Mouse (Mus musculus) induced T-regulatory cell, adult 2 months (primary cell): Measurements from ENCODE around the gene Ctrc.

ENCODE experiments used
- DNase-seq: peaks from one replicate; pipeline ENCODE4 v3.0.0-alpha.2; 2012; ENCODE audit warnings: low read depth

The Ctrc gene

DNA sequence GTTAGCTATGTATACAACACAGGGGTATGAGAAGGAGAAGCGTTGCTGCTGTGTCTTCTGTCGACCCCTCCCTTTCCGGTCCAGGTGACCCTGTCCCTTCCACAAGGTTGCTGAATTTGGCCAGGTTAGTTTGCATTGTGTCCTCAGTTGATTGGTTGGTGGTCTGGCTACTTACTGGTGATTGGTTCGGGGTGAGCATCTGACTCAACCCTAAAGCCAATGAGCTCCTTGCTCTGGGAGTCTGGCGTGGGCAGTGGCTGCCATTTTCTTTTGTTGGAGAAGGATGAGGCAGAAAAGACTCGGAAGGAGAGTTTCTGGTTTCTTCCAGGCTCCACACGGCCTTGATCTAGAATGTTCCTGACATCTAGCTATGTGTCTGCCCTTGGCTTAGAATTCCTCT is 26.8 kb downstream of the Ctrc start:
- DNase-seq: no peak

DNA sequence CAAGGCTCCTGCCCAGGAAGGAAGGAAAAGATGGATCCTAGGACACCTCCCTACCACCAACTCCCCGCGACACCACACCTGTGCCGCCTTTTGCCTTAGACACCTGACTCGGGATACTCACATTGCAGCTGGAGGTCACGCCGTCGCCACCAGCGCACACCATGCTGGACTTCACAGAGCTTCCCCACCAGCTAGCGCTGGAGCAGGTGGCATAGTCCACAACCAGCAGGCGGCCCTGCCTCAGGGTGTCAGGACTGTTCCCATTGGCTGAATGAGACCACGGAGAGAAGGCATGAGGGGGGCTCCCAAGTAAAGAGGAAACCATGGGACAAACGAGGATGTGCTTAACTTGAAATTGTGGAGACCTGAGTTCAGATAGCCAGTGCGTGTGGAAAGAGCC is 27.3 kb downstream of the Ctrc start:
- DNase-seq: no peak

DNA sequence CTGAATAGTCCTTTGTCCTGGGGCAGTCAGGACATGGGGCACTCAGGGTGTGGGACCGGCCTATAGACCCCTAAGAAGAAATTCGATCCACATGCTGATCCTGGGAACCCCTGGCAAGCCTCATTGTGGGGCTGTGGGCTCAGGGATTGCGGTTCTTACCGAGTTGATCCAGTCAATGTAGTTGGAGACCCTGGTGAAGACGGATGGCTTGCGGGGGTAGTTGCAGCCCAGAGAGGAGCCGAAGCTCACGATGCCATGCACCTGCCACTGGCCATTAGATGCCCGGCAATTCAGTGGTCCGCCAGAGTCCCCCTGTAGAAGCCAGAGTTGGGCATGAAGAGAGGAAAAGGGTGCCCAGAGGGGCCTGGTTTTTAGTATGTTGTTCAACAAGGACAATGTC is 28.5 kb downstream of the Ctrc start:
- no peak for DNase-seq

DNA sequence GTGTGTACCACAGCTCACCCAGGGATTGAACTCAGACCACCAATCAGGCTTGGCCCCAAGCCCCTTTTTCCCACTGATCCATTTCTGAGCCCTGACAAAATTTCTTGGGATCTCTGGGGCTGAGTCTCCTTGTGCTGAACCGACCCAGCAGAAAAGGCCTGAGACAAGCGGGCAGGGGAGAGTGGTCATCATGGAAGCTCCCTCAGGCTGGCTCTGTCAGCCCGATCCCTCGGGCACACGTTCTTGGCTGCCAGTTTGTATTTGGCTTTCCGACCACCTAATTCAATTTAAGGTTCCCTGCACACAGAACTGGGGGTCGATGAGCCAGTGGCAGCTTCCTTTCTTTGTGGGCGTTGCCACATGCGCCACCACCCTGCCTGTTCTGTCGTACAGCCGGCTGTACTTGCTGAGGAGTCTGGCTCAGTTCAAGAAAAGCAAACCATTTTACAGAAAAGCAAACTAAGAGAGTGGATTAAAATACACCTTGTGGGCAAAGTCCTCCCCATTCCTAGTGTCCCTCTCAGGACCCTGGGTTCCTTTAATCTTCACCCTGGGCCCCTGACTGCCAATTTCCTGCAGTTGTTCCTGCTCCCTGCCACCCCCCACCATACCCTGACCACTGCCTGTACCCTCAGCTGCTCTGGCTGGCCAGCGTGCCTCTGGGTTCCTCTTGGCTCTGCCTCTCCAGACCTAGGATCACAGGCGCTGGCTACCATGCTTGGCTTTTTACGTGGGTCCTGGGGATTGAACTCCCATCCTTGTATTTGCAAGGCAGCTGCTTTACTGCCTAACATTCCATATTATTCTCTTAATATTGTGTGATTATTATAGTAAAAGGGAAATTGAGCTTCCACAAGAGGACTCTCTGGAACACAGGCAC is 29.1 kb downstream of the Ctrc start:
- DNase-seq: no peak

DNA sequence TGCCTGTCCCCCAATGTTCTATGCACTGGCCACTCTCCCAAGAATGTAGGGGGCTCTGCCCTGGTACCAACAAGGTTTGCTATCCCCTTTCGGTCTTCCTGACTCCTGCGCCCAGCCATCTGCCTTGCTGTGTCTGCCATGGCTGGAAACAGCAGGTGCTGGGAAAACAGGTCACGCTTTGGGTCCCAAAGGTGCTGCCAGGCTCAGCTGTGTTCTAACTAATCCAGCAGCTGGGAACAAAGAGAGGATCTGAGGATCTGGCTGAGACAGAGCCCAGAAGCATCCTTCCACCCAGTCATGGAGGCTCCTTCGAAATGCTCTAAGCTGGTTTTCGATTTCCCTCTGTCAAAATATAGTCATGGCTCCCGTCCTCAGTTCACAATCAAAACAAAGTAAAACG is 29.9 kb downstream of the Ctrc start:
- DNase-seq: no peak

DNA sequence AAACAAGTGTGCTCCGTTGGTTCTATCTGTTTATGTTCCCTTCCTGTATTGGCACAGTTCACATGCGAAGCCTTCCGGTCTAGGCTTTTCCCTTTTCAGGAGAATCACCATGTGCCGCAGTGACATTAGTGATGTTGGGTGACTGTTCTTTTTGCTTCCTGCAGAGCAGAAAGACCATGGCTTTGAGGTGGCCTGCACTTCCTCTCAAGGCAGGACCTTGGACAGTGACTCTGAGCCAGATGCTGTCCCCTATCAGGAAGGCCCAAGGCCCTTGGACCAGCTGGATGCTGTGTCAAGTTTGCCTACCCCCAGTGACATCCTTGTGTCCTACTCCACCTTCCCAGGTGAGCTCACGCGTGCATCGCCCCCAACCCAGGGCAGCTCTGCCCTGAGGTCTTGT is 34.8 kb downstream of the Ctrc start:
- no peak for DNase-seq

DNA sequence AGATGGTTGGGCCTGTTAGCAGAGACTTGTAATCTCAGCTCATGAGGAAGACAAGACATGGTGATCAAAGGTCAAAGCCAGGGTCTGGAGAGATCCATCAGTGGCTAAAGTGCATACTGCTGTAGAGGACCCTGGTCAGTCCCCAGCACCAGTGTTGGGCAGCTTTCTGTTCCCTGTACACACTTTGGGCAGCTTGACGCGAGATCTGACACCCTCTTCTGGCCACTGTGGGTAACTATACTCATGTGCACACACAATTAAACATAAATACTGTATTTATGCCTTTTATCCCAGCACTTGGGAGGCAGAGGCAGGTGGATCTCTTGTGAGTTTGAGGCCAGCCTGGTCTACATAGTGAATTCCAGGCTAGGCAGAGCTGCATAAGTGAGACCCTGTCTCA is 35.2 kb downstream of the Ctrc start:
- no peak for DNase-seq

DNA sequence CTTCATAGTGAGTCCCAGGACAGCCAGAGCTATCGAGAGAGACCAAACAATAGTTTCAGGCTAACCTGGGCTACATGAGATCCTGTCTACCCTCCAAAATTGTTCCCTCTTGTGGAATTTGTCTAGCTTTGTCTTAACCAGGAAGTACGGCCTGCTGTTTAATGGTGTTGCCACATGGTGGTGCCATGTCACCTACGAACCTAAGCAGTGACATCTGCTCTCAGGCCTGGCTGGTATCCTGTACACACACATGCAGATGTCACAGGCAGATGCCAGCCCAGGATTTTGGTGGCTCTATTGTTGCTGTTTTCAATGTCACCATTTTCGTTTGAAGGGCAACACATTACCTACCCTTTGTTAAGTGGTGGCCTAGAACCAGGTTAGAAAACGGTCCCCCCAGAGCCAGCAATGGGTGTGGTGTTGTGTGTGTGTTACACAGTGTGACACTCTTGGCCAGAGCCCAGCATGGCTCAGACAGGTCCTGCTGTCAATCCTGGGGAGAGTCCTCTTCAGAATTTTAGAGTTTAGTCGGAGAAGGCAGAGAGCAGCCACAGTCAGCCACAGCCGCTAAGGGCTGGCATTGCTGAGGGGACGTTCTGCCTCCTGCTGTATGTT is 36.2 kb downstream of the Ctrc start:
- DNase-seq: peak; percentile 70

DNA sequence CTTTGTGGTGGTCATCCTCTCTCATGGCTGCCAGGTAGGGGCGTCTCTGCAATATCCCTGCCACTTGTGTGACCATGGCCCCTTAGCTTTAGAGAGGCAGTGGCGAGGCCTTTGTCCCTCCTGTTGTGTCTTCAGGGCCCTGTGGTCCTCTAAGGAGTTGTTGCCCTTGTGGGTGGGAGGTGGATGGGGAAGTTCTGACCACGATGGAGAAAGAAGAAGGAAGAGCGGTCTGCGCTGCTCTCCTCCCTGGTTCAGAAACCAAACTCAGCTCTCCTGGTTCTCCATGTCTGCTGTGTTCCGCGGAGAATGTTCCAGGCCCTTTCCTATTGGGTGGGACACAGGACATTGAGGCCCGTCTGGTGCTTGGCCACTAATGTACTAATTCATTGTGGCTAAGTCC is 40.3 kb downstream of the Ctrc start:
- no peak for DNase-seq

DNA sequence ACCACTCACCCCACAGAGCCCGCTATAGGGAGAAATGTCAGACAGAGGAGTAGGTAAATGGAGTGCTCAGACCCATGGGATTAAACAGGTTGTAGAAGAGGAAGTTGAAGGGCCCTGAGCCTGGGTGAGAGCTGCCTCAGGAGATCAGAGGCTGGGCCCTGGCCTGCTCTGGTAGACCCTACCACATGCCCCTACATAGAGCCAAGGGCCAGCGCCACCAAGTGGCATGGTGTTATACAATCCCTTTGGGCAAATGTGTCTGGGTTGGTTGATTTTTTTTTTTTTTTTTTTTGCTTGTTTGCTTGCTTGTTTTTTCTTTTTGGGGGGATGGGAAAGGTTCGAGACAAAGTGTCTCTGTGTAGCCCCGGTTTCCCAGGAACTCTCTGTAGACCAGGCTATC is 42.1 kb downstream of the Ctrc start:
- no peak for DNase-seq

DNA sequence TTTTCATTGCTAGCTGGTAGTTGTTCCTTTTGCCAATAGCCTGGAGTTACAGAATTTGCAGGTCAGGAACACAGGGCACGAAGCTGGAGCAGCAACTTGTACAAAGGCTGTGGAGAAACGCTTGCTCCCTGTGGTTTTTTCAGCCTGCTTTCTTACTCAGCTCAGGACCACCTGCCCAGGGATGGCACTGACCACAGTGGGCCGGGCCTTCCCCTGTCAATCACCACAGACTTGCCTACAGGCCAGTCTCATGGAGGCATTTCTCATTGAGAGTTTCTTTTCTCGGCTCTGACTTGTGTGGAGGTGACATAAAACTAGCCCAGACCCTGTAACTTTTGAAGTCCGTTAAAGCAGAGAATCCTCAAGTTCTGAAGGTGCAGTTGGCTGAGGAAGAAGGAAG is 48.6 kb downstream of the Ctrc start:
- no peak for DNase-seq

DNA sequence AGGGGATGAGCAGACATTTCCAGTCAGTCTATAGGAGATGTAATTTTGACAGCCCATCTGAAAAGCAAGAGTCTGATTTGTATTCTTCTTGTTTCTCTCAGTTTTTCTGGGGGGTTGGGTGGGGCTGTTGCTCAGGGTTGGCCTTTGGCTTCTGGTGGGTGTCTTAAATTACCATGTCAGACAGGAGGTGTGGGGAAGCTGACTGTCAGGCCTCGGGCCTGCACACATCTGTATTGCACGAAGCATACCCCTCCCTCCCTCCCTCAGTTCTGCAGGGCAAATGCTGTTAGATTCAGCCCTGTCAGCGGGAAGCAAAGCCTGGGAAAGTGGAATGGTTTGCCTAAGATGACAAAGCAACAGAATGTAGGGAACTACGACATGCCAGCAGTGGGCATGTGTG is 49.2 kb downstream of the Ctrc start:
- no peak for DNase-seq

DNA sequence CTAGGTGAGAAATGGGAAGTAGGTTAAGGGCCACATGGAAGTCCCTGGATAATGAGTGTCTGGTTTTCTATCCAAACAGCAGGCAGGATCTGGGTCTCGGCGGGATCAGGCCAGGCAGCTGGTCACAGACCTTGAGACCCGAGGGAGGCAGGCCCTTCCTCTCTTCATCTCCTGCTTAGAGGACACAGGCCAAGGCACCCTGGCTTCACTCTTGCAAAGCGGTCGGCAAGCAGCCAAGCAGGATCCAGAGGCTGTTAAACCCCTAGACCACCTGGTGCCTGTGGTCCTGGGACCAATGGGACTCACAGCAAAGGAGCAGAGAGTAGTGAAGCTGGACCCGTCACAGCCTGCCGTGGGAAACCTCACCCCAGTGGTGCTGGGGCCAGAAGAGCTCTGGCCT is 49.8 kb downstream of the Ctrc start:
- no peak for DNase-seq

DNA sequence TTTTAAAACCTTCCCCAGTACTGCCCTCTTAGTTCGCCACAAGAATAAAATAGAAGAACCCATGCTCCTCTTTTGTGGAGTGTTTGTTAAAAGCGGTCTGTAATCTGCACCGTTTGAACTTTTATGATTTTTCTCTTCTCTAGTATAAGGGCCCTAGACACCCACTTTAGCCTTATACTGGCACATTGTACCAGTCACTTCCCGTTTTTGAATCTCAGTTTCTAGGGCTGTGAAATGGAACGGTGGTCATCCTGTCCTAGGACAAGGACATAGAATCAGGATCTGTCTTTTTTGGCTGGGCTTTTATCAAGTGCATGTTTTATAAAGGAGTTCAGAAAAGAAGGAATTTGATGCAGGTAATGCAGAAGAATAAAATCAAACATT is 52.0 kb downstream of the Ctrc start:
- DNase-seq: no peak

DNA sequence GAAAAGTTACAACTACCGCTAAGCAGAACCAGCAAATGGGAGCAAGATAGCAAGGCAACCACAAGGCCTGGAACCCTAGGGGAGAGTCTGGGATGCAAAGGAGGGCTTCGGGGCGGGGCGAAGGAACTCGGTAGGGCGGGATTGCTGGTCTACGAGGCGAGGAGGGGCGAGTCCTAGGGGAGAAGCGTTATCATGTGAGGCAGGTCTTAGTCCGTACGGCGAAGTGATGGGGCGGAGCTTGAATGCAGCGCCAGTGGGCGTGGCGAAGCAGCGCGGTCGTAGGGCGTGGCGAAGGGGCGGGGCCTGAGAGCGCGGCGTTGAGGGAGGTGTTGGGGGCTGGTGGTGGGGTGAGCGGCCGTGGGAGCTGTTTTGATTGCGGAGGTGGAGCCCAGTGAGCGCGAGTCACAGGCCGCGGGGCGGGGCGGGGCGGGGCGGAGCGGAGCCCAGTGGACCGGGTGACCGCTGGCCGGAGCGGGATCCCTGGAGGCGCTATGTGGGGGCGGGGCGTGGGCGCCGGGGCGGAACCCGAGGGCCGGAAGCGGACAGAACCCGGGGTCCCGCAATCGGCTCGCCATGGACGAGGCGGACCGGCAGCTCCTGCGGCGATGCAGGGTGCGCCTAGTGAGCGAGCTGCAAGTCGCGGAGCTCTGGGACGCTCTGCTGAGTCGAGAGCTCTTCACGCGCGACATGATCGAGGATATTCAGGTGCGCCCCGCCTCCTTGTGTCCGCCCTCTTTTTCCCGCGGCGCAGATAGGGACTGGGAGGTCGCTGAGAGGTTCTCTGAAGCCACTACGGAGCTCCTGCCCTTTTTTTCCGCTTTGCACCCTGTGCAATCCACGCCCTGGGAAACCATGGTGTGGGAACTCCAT is 52.6 kb downstream of the Ctrc start, which contains the start of gene Casp9:
Casp9 (plus strand) TSS at position 331 of the 870 bp plus-strand sequence.
- peak; percentile 97 for DNase-seq

DNA sequence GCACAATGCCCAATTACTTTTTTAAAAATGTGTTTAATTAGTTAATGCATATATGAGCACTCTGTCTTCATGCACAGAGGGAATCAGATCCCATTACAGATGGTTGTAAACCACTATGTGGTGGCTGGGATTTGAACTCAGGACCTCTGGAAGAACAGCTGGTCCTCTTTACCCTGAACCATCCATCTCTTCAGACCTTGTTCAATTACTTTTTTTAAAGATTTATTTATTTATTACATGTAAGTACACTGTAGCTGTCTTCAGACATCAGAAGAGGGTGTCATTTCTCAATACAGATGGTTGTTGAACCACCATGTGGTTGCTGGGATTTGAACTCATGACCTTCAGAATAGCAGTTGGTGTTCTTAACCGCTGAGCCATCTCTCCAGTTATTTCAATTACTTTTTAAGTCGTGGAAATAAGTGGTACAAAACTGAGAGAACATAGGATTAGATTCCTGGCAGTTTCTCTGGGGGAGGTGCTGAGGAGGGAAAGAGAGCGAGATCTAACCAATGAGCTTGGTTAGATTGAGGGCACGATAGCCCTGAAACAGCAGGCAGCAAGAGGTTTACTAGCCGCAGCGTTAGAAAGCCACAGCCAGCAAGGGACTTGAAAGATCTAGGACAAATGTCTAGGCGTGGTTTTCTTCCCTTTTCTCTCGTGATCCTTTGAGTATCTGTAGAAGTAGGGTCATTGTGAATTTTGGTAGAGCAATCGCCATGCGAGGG is 53.4 kb downstream of the Ctrc start:
- no peak for DNase-seq

DNA sequence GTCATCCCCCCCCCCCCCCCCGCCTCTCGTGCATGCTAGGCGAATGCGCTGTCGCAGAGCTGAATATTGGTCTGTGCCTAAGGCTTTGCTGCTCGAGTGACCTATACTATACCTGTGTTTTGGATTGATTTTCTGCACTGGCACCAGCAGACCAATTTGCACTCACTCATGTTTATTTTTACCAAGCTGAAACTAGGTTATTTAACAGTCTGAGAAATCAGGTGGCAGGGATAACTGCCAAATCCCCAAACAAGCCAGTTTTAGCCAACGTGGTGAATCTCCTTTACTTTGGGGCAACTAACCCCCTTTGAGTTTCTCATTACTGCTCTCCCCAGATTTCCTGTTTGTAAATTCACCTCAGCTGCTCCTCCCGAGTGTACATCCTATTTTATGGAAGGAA is 54.2 kb downstream of the Ctrc start:
- no peak for DNase-seq

DNA sequence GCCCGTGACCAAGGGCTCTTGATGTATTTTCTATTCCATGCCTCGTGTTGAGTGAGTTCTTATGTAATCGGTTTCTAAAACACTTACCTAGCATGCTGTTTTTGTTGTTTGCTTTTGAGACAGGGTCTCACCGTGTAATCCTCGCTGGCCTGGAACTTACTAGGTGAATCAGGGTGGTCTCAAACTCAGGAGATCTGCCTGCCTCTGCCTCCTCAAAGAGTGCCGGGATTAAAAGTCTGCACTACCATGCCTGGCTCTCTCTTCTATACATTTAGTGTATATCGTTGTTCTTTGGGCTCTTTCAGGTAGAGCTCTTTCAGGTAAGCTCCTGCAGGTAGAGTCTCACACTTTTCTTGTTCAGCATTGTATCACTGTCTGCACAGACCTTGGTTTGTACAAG is 54.7 kb downstream of the Ctrc start:
- peak; percentile 31 for DNase-seq

DNA sequence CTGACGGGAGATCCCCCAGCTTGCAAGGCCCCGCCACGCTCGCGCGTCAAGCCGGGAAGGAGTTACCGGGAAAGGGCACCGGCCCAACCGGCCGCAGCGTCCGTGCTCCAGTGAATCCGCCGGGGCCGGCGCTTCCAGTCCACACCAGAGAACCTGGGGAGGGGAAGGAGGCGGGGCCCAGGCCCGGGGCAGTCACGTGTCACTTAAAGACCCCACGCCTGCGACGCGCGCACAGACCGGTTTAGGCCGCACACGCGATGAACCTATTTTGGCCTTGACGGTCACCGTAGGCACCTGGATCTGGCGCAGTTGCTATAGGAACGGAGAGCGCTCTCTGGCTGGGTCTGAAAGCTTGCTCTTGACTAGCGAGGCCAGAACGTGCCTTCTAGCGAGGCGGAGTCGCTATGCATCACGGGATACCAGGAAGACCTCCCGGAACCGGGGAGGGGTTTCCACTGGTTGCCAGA is 55.6 kb downstream of the Ctrc start, which contains the start of gene Dnajc16:
Dnajc16 (minus strand) TSS at position 408 of the 467 bp plus-strand sequence.
- DNase-seq: peak; percentile 98

DNA sequence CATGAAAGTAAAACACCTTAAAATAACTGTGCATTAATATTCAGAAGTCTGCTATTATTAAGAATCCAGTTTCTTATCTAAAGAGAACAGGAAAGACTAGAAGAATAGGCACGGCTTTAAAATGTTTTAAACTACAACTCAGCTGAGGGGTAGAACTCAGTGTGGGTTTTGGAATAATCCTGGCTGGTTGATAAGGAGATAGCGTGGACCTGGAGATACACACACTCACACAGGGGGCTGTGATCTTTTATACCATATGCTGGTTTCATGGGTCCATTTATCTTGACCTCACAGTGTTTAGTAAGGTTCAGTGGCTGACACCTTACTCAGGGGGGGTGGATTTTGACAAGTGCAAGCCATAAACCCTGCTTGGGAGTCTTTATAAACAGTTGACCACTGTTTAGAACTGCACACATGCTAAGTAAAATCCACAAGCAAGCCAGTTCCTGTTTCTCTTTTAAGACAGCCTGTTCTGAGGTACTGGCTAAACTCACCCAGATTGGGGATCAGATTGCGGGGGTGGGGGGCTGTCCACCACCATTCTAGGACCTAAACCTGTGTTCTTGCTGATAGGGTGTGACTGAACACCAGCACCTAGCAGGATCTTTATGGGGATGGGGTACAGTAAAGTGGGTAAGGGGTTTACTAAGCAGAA is 56.5 kb downstream of the Ctrc start:
- DNase-seq: no peak

DNA sequence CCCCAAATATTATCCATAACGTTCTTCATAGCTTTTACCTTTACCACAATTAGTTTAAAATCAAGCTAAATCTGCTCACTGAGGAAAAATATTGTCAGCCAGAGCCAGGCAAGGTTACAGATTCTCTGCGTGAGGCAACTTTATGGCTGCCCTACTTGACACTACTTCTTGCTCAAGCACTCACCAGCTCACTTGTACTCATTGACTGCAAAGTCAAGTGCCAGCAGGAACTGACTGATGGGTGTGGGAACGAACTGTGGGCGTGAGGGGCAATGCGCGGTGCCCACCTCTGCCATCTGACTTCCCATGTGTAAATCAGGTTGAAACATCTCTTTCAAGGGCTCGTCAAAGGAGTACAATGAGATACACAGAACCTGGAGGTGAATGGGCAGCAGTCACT is 58.7 kb downstream of the Ctrc start:
- no peak for DNase-seq
